Mouse (Mus musculus): ENCODE results near the gene Slitrk5. TPM values are rescaled to one million over a fixed set of nuclear protein-coding genes. Genes with fewer than 3 reads are reported as not detected.
"Not testable (repeated sequence)": the region's sequence is repeated elsewhere in the genome, so short reads cannot be mapped to it uniquely, and the experiment has no call there.

Gene Slitrk5
- polyA plus RNA-seq, 1 experiment from 2014 or later, result 12.5 TPM

- H3K9ac ChIP-seq; H3K9me3 ChIP-seq; ATAC-seq (ENCODE audit: extremely low read depth, insufficient number of reproducible peaks, low FRiP score, low TSS enrichment); H3K27me3 ChIP-seq (replicated peaks); H3K4me3 ChIP-seq; H3K36me3 ChIP-seq; H3K27ac ChIP-seq (replicated peaks); H3K4me1 ChIP-seq; H3K4me2 ChIP-seq: not testable (repeated sequence)
- WGBS, result 39% methylated on average over 1 of the region's 1 CpGs
Measured at GRCm38 (mm10) chr14:111690139-111690538, 15.2 kb downstream of the Slitrk5 start.

DNA sequence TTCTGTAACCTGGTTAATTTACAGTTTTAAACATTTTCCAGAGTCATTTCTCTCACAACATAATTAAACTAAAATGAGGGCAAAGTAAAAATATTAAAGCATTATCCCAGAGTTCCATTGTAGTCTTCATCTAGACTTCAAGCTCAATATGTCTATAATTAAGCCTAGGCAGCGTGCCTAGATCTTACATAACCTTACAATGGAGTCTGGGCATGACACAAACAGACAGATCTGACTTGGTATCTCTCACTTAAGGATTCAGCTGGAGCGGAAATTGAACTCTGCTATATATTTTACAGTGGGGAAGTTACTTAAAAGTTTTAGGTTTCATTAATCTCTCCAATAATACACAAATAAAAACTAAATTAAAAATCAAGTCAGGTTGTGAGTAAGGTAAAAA lies 54.9 kb downstream of the Slitrk5 start:
- H3K27ac ChIP-seq (replicated peaks), result no peak overlapping the region
- no peaks in the 10 kb centered on the region for H3K27me3 ChIP-seq (replicated peaks)
- ATAC-seq (ENCODE audit: extremely low read depth, insufficient number of reproducible peaks, low FRiP score, low TSS enrichment), result no peak
- H3K4me2 ChIP-seq, result no peak overlapping the region
- H3K4me1 ChIP-seq, result no peaks in the 10 kb centered on the region
- H3K4me3 ChIP-seq, result no peak overlapping the region
- no peaks in the 10 kb centered on the region for H3K9me3 ChIP-seq
- 67% methylated on average over 2 of the region's 2 CpGs for WGBS
- no peaks in the 10 kb centered on the region for H3K36me3 ChIP-seq
- no peak overlapping the region for H3K9ac ChIP-seq
